Mouse (Mus musculus) stomach, postnatal 0 days (tissue): ENCODE data around the gene Prr15l. TPM values are rescaled to one million over a fixed set of nuclear protein-coding genes. Genes with fewer than 3 reads are reported as not detected.
A peak's percentile ranks its signal among the peaks of the same experiment; 100 is the strongest.

Experiments used
- ATAC-seq: fragments of 200-750 bp; cut with Nextera tagmentation; 2 replicates; pipeline ENCODE4 v1.8.0; 2017; ENCODE audit not compliant: low FRiP score, low TSS enrichment
- DNase-seq: peaks from one replicate; pipeline ENCODE4 v3.0.0-alpha.2; 2016; ENCODE audit warnings: low spot score
- H3K27ac ChIP-seq: fragments of 300-500 bp; sonication (generic); replicated peaks from 2 replicates; pipeline ENCODE4 v1.5.1; 2014; ENCODE audit warnings: mild to moderate bottlenecking, control low read depth
- H3K27me3 ChIP-seq: fragments of 300-500 bp; sonication (generic); 2 replicates; pipeline ENCODE4 v1.6.1; 2014; ENCODE audit warnings: low read length; ENCODE audit not compliant: control insufficient read depth, insufficient read depth
- H3K36me3 ChIP-seq: fragments of 300-500 bp; sonication (generic); 2 replicates; pipeline ENCODE4 v1.6.1; 2014; ENCODE audit warnings: low read length, mixed read lengths; ENCODE audit not compliant: control insufficient read depth, insufficient read depth
- H3K4me1 ChIP-seq: fragments of 300-500 bp; sonication (generic); replicated peaks from 2 replicates; pipeline ENCODE4 v1.6.1; 2014; ENCODE audit warnings: antibody characterized with exemption; ENCODE audit not compliant: control insufficient read depth, insufficient read depth
- H3K4me2 ChIP-seq: fragments of 300-500 bp; sonication (generic); replicated peaks from 2 replicates; pipeline ENCODE4 v1.6.1; 2014; ENCODE audit warnings: low read depth, mild to moderate bottlenecking, control low read depth, moderate library complexity
- H3K4me3 ChIP-seq: fragments of 300-500 bp; sonication (generic); 2 replicates; pipeline ENCODE4 v1.5.1; 2014; ENCODE audit warnings: low read depth, low read length, control low read depth
- H3K9ac ChIP-seq: fragments of 300-500 bp; sonication (generic); 2 replicates; pipeline ENCODE4 v1.6.1; 2014; ENCODE audit warnings: mild to moderate bottlenecking, low read length, control low read depth, mixed read lengths
- H3K9me3 ChIP-seq: fragments of 300-500 bp; sonication (generic); 2 replicates; pipeline ENCODE4 v1.6.1; 2016; ENCODE audit warnings: low read length; ENCODE audit not compliant: control insufficient read depth
- CTCF ChIP-seq: IDR thresholded peaks from 2 replicates; pipeline ENCODE4 v1.5.1; 2016; ENCODE audit warnings: antibody characterized with exemption, low read depth, mild to moderate bottlenecking, moderate library complexity
- EP300 ChIP-seq: optimal IDR thresholded peaks from 2 replicates; pipeline ENCODE3; 2016; ENCODE audit warnings: antibody characterized with exemption
- WGBS: fragments of 180-500 bp; shearing (Covaris S2); extraction: QIAGEN DNeasy Blood & Tissue Kit; methylation state at CpG from one replicate; pipeline ENCODE4 v1.1.7; 2014; 5-methylcytosine and 5-hydroxymethylcytosine counted together
- polyA plus RNA-seq: library from polyadenylated mRNA; unstranded; fragments of >200 nt; fragmentation: Nextera tagmentation; extraction: Ambion mirVana; gene quantifications from 2 replicates; pipeline ENCODE4 v1.2.1, GENCODE M21; 2015

Gene Prr15l
- polyA plus RNA-seq, 1 experiment from 2014 or later: 112 TPM

DNA sequence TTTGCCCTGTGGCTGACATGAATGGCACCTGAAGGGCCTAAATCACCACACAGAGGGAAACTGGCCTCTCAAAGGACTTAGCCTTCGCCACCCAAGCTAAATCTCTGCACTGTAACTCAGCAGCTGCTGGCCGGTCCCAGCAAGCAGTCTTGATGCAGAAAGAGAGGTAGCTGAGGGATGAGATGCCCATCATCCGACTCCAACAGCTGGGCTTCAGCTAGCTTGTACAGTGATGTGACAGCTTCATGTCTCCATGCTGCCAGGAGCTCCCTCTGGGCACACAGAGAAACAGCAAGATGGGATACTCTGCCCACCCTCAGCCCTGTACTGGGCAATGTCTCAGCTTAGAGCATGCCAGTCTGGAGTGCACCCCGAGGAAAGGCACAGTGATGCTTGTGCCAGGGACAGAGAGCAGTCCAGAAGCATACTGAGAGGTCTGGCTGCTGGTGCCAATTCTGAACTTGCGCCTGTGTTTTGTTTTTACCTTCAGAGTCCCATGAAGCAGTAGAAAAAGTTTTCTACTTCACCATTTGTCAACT is 45.6 kb downstream of the Prr15l start:
- ATAC-seq (no peak), DNase-seq (no peak)
- Histone ChIP-seq H3K27ac (peak overlapping the region; percentile 61; the same call in 1 of the 2 replicates), H3K9ac (no peak overlapping the region), H3K4me3 (no peak overlapping the region), H3K9me3 (no peaks in the 10 kb centered on the region), H3K4me1 (peaks cover 20% of the 10 kb centered on the region), H3K27me3 (no peaks in the 10 kb centered on the region), H3K4me2 (no peak overlapping the region), H3K36me3 (no peaks in the 10 kb centered on the region)
- 88% methylated on average over 5 of the region's 5 CpGs for WGBS
- no peak for TF ChIP-seq EP300
- no peak for TF ChIP-seq CTCF

- DNase-seq: no peak
- 67% methylated on average over 5 of the region's 5 CpGs for WGBS
- TF ChIP-seq EP300 (no peak), CTCF (no peak)
- peaks cover 12% of the 10 kb centered on the region for H3K4me1 ChIP-seq
- ATAC-seq: no peak
- H3K9ac ChIP-seq: no peak overlapping the region
- no peak overlapping the region for H3K4me3 ChIP-seq
- no peaks in the 10 kb centered on the region for H3K36me3 ChIP-seq
- H3K27ac ChIP-seq: no peak overlapping the region
- H3K4me2 ChIP-seq: no peak overlapping the region
- no peaks in the 10 kb centered on the region for H3K27me3 ChIP-seq
- H3K9me3 ChIP-seq: no peaks in the 10 kb centered on the region
Observed at GRCm38 (mm10) chr11:96974813-96975212, 46.9 kb downstream of the Prr15l start.

- H3K4me2 ChIP-seq: peak overlapping the region; percentile 68
- TF ChIP-seq EP300 (no peak), CTCF (no peak)
- H3K4me1 ChIP-seq: peaks cover 10% of the 10 kb centered on the region
- peak overlapping the region; percentile 97 for H3K9ac ChIP-seq
- ATAC-seq (no peak), DNase-seq (no peak)
- H3K36me3 ChIP-seq: no peaks in the 10 kb centered on the region
- H3K27ac ChIP-seq: peak overlapping the region; percentile 95
- peak overlapping the region; percentile 84; the same call in 1 of the 2 replicates for H3K4me3 ChIP-seq
- H3K9me3 ChIP-seq: no peaks in the 10 kb centered on the region
- 64% methylated on average over 10 of the region's 10 CpGs for WGBS
- H3K27me3 ChIP-seq: no peaks in the 10 kb centered on the region
Observed at GRCm38 (mm10) chr11:96975511-96976378, 47.8 kb downstream of the Prr15l start.

- peak overlapping the region; percentile 95 for H3K27ac ChIP-seq
- ATAC-seq (no peak), DNase-seq (no peak)
- WGBS: 18% methylated on average over 3 of the region's 3 CpGs
- TF ChIP-seq EP300: no peak
- no peak for TF ChIP-seq CTCF
- H3K9me3 ChIP-seq: no peaks in the 10 kb centered on the region
- no peaks in the 10 kb centered on the region for H3K27me3 ChIP-seq
- no peaks in the 10 kb centered on the region for H3K36me3 ChIP-seq
- peak overlapping the region; percentile 68 for H3K4me2 ChIP-seq
- H3K4me1 ChIP-seq: peaks cover 10% of the 10 kb centered on the region
- H3K9ac ChIP-seq: peak overlapping the region; percentile 97
- peak overlapping the region; percentile 84 for H3K4me3 ChIP-seq
Observed at GRCm38 (mm10) chr11:96976379-96976687, 48.4 kb downstream of the Prr15l start.

- Histone ChIP-seq H3K9ac (peak overlapping the region; percentile 97), H3K36me3 (no peaks in the 10 kb centered on the region), H3K4me1 (peaks cover 10% of the 10 kb centered on the region), H3K4me3 (peak overlapping the region; percentile 84), H3K9me3 (no peaks in the 10 kb centered on the region), H3K27ac (peak overlapping the region; percentile 95), H3K4me2 (peak overlapping the region; percentile 68), H3K27me3 (no peaks in the 10 kb centered on the region)
- peak; percentile 28; the same call in 1 of the 2 replicates for TF ChIP-seq CTCF
- no peak for TF ChIP-seq EP300
- DNase-seq: peak; percentile 91
- WGBS: under 1% methylated on average over 35 of the region's 50 CpGs
- peak; percentile 73 for ATAC-seq
Observed at GRCm38 (mm10) chr11:96976911-96977591, 49.1 kb downstream of the Prr15l start.
